Mouse (Mus musculus): Measurements from ENCODE around the gene Rdm1.
"Not testable (repeated sequence)": the region's sequence is repeated elsewhere in the genome, so short reads cannot be mapped to it uniquely, and the experiment has no call there.

The Rdm1 gene

DNA sequence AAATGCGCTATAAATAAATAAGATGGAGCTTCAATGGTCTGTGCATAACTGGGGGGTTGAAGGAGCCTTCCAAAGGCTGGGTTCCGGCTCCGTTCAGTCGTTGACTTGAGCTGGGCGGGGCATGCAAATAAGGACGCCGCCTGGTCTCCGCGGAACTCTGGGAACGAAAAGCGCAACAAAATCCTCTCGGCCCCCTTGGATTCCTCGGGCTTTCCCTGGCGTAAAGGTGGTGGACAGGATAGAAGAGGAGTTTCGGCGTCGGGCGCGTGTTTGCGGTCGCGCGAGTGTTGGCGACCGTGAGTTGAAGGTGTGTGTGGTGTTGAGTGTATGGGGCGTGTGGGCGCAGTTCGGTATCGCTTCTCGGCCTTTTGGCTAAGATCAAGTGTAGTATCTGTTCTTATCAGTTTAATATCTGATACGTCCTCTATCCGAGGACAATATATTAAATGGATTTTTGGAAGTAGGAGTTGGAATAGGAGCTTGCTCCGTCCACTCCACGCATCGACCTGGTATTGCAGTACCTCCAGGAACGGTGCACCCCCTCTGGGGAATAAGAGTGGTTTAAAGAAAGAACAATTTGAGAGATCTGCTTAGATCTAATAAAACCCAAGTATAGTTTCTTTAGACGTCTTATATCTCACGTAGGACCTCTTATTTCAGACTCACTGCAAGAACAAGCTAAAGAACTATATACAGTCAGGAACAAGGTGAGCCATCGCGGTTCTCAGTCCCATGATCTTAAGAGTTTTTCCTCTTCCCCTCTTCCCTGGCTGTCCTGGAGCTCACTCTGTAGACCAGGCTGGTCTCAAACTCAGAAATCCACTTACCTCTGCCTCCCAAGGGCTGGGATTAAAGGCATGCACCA, 31.1 kb downstream of the Rdm1 start:
- in situ Hi-C loops (cut with MboI, MseI): not testable (repeated sequence)

DNA sequence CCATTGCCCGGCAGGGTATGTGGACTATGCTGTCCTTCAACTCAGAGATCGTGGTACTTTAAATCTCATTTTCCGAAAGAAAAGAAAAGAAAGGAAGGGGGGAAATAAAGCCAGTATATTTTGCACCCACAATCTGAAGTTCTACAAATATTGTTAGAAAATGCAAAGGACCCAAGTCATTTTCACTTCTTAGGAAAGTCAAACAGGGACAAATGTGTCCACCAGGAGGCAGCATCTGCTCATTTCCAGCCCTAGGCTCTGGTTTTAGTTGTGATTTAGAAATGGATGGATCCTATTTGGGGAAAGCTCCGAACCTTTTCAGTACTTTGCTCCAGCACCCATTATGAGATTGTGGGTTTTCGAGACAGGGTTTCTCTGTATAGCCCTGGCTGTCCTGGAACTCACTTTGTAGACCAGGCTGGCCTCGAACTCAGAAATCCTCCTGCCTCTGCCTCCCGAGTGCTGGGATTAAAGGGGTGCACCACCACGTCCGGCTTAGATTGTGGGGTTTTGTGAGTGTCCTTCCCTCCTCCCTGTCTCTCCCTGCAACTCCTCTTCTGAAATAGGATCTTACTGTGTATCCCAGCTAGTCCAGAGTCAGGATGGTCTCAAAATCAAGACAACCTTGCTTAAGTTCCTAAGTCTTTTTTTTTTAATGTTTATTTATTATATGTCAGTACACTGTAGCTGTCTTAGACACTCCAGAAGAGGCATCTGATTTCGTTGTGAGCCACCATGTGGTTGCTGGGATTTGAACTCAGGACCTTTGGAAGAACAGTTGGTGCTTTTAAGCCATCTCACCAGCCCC, 32.0 kb downstream of the Rdm1 start:
- in situ Hi-C loops (cut with MboI, MseI): no loop called here

DNA sequence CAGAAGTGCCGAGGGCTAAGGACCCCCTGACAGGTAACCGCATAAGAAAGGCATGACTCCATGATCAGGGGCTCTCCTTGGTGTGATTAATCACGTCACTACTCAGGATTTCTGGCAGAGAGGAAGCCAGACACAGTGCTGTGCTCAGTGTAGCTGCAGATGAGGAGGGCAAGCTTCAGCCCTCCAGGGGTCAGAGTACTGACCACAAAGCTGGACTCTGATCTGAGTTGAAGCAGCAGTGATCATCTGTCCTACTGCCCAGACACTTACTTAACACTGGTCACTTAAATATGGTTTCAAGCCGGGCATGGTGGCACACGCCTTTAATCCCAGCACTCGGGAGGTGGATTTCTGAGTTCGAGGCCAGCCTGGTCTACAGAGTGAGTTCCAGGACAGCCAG, 34.2 kb downstream of the Rdm1 start:
- in situ Hi-C loops (cut with MboI, MseI): loop anchor here (5.0 to 10.0 kb wide), 2 partner anchors 71 to 1474 kb away; partner anchors contain the start of genes Dhx8 and Hexim2

- in situ Hi-C loops (cut with MboI, MseI): loop anchor here (5.0 to 10.0 kb wide), 2 partner anchors 71 to 1473 kb away; partner anchors contain the start of genes Dhx8 and Hexim2
Observed at GRCm38 (mm10) chr11:101661786-101662185, 34.8 kb downstream of the Rdm1 start.

DNA sequence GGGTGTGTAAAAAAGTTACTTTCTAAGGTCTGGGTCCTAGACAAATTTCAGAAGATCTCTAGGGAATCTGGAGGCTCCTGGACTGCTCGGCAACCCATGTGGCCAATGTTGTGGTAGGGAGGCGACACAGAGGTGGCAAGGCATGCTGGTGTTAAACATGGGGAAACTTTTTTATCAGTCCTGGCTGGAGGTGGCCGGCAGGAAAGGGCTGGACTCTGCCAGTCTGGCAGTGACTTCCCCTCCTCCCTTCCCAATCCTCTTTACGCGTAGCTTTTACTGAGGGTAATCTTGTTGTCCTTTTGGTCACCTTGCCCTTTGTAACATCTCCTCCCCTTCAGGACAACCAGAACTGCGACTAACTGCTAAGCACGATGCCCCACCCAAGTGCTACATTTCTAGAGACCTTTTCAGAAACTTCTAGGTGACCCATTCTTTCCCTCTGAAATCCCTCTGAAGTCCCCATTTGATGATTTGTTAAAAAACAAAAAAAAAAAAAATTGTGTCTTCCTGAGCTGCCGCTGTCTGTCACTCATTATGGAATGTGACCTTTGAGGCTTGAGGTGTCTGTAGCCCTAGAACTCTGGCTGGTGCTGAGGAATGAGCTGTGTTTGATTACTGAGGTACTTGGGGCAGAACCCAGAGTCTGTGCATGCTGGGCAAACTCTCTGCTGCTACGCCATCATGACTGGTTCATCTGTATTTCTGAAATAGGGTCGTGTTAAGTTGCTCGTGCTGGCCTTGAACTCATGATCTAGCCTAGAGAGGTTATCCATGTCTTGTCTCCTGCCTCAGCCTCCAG, 36.4 kb downstream of the Rdm1 start:
- in situ Hi-C loops (cut with MboI, MseI): loop anchor here (5.0 to 10.0 kb wide), 2 partner anchors 69 to 1471 kb away; partner anchors contain the start of genes Dhx8 and Hexim2

- in situ Hi-C loops (cut with MboI, MseI): loop anchor here (5.0 to 10.0 kb wide), 2 partner anchors 67 to 1470 kb away; partner anchors contain the start of genes Dhx8 and Hexim2
Observed at GRCm38 (mm10) chr11:101664825-101665635, 38.0 kb downstream of the Rdm1 start, which contains the start of gene Arl4d. Arl4d (plus strand) TSS chr11:101665541.

DNA sequence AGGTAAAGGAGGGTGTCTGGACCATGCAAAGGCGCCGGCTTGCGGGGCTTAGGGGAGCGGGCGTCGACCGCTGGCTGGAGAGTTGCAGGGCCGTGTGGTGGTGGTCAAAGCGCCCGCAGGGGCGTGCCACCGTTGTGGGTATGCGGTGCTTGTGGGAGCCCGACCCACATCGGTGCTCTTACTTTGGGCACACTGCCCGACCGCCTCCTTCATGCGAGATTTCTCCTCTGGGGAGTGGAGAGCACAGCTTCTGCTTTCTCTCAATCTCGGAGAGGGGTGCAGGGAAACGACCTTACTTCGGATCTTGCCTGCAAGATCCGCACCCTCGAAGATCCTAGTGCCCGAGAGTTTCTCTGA, 38.6 kb downstream of the Rdm1 start:
- in situ Hi-C loops (cut with MboI, MseI): loop anchor here (10.0 kb wide), 1 partner anchor 1469 kb away; the partner anchor contains the start of gene Hexim2

- in situ Hi-C loops (cut with MboI, MseI): loop anchor here (10.0 kb wide), 1 partner anchor 1468 kb away; the partner anchor contains the start of gene Hexim2
Observed at GRCm38 (mm10) chr11:101666626-101667345, 39.8 kb downstream of the Rdm1 start.

GRCm38 (mm10) chr11:101667871-101668532, 41.0 kb downstream of the Rdm1 start:
- in situ Hi-C loops (cut with MboI, MseI): loop anchor here (10.0 kb wide), 1 partner anchor 1467 kb away; the partner anchor contains the start of gene Hexim2

- in situ Hi-C loops (cut with MboI, MseI): loop anchor here (10.0 kb wide), 1 partner anchor 1466 kb away; the partner anchor contains the start of gene Hexim2
Observed at GRCm38 (mm10) chr11:101668546-101669261, 41.7 kb downstream of the Rdm1 start.

DNA sequence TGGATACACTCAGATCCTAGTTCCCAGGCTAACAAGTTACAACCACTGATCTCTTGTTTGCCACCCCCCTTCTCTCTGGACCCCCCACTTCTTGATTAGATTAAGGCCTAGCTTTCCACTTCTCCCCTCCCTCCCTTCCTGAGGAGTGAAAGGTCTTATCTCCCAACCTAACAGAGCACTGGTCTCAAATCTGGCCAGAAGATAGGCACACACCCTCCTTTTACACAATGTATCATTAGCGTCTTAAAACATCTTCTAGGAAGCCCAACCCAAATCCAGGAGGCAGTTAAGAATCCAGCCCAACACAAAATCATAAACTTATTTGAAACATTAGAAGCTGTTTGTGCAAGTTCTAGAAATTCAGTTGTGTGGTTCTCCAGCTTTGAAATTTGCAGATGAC, 43.3 kb downstream of the Rdm1 start:
- in situ Hi-C loops (cut with MboI, MseI): no loop called here

- in situ Hi-C loops (cut with MboI, MseI): no loop called here
Observed at GRCm38 (mm10) chr11:101671255-101671654, 44.3 kb downstream of the Rdm1 start.

GRCm38 (mm10) chr11:101673010-101673642, 46.1 kb downstream of the Rdm1 start:
- in situ Hi-C loops (cut with MboI, MseI): no loop called here

DNA sequence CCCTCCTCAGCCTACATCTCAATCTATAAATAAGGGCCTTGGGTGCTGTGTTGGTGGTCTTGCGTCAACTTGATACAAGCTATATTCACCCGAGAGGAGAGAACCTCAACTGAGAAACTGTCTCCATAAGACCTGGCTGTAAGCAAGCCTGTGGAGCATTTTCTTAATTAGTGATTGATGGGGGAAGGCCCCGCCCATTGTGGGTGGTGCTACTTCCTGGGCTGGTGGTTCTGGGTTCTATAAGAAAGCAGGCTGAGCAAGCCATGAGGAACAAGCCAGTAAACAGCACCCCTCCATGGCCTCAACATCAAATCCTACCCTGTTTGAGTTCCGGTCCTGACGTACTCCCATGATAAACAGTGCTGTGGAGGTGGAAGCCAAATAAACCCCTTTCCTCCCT, 47.1 kb downstream of the Rdm1 start:
- in situ Hi-C loops (cut with MboI, MseI): no loop called here

- in situ Hi-C loops (cut with MboI, MseI): no loop called here
Observed at GRCm38 (mm10) chr11:101675349-101675748, 48.4 kb downstream of the Rdm1 start.

DNA sequence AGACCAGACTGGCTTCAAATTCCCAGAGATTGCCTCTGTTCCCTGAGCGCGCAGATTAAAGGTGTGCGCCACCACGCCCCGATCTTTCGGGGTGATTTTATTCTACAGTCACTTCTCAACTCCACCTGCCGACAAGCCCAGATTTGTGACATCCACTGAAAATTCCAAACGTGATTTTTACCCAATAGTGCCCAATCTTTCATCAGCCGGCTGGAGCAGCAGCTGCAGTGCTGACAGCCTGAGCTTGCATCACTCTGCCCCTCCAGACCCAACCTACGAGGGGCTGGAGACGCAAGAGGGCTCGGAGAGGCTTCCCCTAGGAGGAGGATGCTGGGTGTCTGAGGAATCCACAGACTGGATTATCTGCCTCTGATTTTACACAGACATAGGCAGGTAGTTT, 50.7 kb downstream of the Rdm1 start:
- in situ Hi-C loops (cut with MboI, MseI): no loop called here

DNA sequence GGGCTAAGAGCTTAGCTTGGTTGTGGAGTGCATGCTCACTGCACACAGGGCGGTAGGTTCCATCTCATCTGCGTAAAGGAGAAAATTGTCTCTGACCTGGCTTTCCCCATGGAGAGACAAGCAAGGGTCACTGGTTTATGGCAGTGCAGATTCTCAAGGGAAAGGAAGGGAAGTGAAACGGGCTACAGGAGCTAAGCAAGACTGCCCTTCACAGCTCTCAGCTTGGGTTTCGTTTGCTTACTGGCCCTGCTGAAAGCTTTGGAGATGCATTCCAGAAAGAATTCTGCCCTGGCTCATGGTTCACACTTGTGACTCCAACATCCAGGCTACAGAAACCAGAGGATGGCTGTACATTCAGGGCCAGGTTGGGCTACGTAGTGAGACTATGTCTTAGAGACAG, 51.8 kb downstream of the Rdm1 start:
- in situ Hi-C loops (cut with MboI, MseI): no loop called here

DNA sequence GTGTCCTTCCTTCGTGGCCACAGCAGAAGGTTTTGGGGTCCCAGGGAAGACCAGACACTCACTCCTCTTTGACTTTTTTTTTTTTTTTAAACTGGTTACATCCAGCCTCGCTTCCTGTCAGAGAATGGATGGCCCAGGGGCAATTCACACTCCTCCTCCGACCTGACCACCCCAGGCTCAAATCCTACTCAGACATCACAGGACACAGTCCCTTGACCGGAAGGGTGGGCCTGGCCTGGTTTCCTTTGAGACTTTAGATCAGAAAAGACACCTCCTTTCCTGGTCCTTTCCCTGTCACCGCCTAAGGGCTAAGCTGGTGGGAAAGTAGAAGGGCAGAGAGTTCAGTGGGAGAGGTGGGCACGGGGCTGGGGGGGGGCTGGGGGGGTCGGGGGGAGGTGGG, 52.9 kb downstream of the Rdm1 start:
- in situ Hi-C loops (cut with MboI, MseI): no loop called here

Data from T-helper 1 cell (primary cell).